Mouse (Mus musculus): ENCODE measurements around the gene Atg16l2. TPM values are rescaled to one million over a fixed set of nuclear protein-coding genes. Genes with fewer than 3 reads are reported as not detected.

Atg16l2 gene
- polyA plus RNA-seq, 3 experiments from 2014 or later = 39.3 to 53.6 (median 44.9) TPM

DNA sequence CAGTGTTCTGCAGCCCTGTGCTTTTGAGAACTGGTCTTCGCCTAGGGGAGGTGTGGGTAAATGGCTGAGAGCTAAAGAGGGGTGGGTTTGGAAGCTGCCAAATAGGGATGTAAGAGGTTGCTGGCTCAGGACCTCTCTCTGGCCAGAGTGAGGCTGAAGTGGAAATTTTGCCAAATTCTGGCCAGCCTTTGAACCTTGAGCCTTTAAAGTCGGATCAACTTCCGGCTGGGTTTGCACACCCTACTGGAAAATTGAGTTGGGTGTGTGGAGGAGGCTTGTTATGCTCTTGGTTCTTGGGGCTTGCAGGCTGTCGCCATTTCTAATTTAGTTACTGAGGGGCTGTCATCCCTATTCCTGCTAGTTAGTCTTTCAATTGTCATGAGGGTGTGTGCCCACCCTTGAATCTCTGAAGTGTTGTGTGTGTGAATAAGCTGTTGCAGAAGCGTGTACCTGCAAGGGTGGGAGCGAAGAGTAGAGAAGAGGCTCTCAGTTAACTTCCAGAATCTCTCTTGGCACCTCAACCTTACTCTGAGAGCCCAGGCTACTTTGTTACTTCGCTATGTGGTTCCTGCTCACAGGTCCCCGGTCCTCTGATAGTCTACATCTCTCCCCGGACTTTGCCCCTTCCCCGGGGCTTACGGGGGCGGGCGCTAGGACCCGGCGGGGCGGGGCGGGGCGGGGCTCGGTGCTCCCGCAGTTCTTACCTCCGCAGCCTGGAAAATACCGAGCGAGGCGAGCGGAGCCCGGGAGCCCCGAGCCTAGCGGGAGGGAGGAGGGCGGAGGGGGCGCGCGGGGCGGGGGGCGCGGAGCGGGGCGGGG is 18.6 kb upstream of the Atg16l2 start:
- ATAC-seq = peak; percentile 59

- ATAC-seq = no peak
These were observed 17.7 kb upstream of the Atg16l2 start for GRCm38 (mm10) chr7:101319796-101320195.

- ATAC-seq = no peak
These were observed 16.8 kb upstream of the Atg16l2 start for GRCm38 (mm10) chr7:101318848-101319247.

DNA sequence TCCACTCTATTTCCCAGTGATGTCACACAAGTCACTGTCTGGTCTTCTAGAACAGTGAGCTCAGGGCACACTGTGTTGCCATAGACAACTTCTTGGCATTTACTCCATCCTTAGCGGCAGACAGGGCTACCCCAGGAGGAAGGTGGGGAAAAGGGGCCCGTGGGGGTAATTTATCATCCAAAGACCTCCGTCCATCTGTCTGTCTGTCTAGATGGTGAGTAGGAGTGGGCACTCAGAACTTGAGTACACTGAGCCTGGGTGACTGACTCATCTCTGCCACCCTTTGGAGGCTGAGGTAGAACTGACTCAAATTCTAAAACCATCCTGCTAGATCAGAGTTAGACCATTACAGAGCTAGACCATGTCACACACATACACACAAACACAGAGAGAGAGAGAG is 15.0 kb upstream of the Atg16l2 start, which contains the start of gene Stard10:
Gene Stard10, plus strand, starts transcription at position 73 of the 400 bp plus-strand sequence.
- no peak for ATAC-seq

DNA sequence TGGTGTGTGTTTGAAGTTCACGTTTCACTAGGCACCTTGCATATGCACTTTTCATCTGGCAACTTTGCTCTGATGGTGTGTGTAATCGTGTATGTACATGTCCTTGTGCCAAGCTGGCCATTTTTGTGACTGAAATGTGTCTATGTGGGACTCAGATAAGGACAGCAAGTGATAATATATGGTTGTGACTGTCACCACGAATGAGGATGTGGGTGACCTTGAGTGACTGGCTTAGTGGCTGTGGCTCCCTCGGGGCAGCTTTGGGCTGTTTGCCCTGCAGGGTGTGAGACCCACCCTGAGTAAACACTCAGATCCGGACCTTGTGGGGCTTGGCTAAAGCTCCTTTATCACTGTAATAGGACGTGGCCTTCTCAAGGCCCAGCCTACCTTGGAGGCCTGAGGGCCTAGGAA is 14.5 kb upstream of the Atg16l2 start:
- no peak for ATAC-seq

GRCm38 (mm10) chr7:101315699-101316098 is 13.6 kb upstream of the Atg16l2 start:
- no peak for ATAC-seq

DNA sequence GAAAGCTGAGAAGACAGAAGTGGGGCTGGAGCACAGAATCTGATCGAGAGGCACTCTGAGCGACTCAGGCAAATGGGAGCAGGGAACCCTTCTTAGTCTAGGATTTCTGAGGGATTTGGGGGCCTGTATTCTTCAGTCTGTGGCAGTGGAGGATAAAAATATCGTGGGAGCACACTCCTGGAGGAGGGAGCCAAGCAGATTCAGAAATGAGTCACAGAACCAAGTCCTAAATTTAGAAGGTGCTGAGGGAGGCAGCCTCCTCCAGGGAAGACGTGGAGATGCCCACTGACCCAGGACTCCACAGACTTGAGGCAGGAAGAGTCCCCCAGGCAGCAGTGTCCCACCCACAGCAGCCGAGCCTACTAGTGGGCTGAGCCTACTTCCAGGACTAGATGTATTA is 12.3 kb upstream of the Atg16l2 start:
- ATAC-seq = no peak

- ATAC-seq = no peak
These were observed 11.0 kb upstream of the Atg16l2 start for GRCm38 (mm10) chr7:101313033-101313432.

DNA sequence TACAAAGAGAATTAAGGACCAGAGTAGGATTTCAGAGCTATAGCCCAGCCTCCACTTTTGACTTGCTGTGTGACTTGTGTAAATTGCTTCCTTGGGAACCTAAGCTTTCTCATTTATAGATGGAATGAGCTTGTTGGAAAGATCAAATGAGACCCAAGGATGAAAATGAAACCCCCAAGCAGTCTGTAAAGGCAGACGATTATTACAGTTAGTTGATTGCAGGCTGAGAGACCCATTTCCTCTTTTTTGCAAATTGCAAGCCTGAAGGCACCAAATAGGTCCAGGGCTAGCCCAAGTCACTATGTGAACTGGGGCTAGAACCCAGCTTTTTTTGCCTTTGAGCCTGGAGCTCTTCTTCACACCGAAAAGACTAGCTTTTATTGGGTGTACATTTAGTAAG is 9.0 kb upstream of the Atg16l2 start:
- ATAC-seq = no peak

GRCm38 (mm10) chr7:101310327-101311028 is 8.4 kb upstream of the Atg16l2 start:
- ATAC-seq = peak; percentile 93

DNA sequence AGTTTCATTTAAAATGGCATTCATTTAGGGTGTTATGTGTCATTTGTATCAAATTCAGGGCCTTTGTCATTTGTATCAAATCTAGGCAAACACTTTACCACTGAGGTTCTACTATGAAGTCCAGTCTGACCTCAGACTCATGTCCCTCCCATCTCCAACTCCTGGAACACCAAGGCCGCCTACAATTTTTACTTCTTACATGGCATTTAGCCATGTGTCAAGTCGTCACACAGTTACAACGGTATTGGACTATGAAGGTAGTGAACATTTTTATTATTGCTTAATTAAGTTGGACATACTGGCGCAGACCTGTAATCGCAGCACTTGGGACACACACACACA is 7.9 kb upstream of the Atg16l2 start:
- ATAC-seq = no peak

GRCm38 (mm10) chr7:101306841-101307240 is 4.8 kb upstream of the Atg16l2 start:
- ATAC-seq = no peak

DNA sequence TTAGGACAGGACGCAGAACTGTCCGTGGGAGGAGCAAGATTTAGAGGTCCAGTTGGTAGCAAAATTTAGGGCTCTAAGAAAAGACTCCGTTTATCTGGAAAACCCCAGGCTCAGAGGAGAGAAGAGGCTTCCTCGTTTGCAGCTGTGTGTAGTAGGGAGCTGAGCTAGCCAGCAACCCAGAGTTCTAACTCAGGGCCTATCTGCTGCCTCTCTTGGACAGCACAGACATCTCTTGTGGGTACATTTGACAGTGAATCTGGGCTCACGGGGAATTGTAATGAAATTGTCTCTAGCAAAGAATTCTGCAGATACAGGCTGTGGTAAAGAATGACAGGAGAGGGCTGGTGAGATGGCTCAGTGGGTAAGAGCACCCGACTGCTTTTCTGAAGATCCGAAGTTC is 640 bp upstream of the Atg16l2 start:
- ATAC-seq = no peak

GRCm38 (mm10) chr7:101301361-101301880 is 630 bp downstream of the Atg16l2 start:
- peak; percentile 41 for ATAC-seq

DNA sequence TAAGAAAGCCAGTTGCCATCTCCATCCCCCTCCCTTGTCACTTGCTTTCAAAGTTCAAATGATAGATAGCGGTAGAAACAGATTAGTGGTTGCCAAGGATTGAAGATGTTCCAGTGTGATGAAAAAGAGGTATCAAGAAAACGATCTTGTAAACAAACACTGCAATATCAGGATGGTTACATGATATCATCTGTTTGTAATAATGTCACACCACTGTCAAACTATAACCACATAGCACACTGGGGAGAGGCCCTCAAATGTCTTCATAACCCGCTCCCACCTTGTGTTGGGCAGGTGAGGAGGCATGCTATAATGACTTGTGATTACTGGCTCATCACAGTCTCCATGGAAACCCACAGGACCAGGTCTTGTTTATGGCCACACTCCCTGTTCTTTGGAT is 3.7 kb downstream of the Atg16l2 start:
- no peak for ATAC-seq

- no peak for ATAC-seq
These were observed 5.0 kb downstream of the Atg16l2 start for GRCm38 (mm10) chr7:101297023-101297405.

- ATAC-seq = no peak
These were observed 5.6 kb downstream of the Atg16l2 start for GRCm38 (mm10) chr7:101296252-101297022.

DNA sequence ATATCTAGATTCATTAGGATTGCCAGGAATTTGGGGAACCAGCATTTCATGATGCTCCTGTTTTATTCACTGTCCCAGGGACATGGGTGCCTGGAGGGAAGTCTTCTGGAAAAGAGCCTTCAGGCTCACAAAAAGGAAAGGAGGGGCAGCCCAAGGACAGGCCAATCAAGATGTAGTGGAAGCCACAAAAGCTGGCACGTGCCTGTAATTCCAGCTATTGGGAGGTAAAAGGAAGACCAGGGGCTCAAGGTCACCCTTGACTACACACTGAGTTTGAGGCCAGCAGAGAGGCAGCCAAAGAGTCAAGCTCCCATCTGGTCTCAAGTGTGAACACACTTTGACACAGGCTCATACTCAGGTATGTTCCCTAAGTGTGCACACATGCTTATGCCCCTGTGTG is 6.6 kb downstream of the Atg16l2 start:
- ATAC-seq = no peak

GRCm38 (mm10) chr7:101293611-101294010 is 8.4 kb downstream of the Atg16l2 start:
- no peak for ATAC-seq

DNA sequence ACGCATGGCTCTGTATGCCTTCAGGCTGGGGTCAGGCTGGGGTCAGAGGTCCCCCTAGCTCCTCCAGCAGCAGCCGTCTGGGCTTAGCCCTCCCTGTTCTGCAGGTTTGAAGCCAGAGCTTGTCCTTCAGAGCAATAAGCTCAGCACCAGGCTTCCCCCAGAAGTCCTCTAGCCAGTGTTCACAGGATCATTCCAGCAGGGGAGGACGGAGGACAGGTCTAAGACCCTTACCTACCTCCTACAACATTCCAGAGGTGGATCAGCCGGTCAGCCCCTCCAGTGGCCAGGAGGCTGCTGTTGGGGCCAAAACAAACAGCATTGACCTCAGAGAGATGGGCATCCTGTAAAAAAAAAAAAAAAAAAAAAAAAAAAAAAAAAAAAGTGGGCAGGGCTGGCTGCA is 8.9 kb downstream of the Atg16l2 start:
- ATAC-seq = no peak

DNA sequence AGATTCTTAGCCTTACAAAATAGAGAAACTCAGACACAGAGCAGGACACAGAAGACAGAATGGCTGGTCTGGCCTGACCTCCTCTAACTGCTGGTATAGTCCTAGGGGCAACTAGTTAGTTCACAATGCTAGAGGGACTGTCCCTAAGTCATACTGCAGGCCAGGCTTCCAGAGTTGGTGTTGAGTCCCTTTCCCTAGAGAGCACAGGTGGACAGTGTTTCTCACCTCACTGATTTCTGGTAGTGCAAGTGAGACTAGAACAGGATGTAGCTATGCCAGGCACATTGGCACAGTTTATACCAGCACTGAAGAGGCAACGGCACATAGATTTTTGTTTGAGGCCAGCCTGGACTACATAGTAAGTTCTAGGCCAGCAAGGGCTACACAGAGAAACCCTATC is 9.4 kb downstream of the Atg16l2 start:
- no peak for ATAC-seq

DNA sequence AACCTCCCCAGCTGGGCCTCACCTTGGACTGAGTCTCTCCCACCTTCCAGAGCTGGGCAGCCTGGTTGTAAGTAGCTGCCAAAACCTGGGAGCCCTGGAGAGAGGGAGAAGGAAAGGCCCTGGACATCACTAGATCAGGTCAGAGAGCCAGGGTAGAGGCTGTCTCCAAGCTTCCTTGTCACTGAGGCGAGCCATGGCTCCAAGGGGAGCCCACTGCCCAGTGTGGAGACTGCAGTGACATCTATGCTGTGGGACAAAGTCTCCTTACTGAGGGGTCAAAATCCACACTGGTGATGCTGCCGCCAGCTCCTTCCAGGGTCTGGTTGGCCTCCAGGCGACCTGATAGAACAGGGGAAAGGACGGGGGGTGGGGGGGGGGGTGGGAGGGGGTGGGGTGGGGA is 10.0 kb downstream of the Atg16l2 start:
- ATAC-seq = no peak

DNA sequence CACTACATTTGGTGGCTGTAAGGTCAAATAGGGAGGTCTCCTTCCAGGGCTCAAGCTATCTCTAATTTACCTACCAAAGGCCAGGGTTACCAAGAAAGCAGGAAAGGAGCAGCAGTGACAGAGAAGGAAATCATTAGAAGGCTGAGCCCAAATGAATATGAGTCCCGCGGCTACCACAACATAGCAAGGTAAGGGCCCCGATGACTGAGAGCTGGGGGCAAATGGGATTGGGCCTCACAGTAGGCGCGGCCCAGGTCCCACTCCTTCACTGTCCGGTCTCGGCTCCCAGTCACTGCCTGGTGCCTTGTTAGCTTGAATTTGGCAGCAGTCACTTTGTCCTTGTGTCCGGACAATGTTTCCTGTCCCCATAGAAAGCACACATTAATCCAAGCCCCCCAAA is 10.4 kb downstream of the Atg16l2 start:
- ATAC-seq = no peak
